Mouse (Mus musculus): ENCODE data around the gene Ptpa.

- TF ChIP-seq CTCF (IDR thresholded peaks at IDR 0.05) (no peak), EP300 (IDR thresholded peaks at IDR 0.05) (no peak)
Measured at GRCm38 (mm10) chr2:30375893-30376292, 39.9 kb upstream of the Ptpa start.

All from lung, postnatal 0 days (tissue).